Mouse (Mus musculus): ENCODE results near the gene Mocs3.

Mocs3 gene

DNA sequence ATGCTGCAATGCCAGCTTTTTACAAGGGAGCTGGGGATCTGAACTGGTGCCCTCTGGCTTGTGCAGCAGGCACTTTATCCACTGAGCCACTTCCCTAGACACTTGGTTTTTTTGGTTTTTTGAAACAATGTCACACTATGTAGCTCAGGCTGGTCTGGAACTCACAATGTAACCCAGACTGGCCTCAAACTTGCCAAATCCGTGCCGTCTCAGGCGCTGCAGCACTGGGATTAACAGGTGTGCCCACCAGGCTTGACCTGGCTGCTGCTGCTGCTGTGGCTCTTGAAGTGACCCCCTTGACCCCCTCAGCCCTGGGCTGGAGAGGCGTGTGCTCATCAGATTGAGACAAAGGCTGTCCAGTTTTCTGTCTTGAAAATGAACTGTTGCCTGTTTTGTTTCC lies 7.9 kb downstream of the Mocs3 start:
- no peak for DNase-seq (ENCODE audit: low read depth, low spot score)

DNA sequence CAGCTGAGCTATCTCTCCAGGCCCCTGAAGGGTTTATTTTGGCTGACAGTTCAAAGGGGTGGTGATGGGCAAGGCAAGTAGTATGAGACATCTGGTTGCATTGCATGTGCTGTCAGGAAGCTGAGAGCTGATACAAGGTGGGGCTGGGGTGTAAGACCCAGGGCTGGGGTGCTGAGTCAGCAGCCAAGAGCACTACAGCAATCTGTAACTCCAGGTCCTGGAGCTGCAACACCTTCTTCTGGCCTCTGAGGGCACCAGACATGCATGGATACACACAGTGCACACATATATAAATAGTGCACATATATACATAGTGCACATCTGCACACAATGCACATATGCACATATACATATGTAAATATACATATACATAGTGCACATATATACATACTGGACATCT lies 12.4 kb downstream of the Mocs3 start:
- DNase-seq (ENCODE audit: low read depth, low spot score), result no peak

DNA sequence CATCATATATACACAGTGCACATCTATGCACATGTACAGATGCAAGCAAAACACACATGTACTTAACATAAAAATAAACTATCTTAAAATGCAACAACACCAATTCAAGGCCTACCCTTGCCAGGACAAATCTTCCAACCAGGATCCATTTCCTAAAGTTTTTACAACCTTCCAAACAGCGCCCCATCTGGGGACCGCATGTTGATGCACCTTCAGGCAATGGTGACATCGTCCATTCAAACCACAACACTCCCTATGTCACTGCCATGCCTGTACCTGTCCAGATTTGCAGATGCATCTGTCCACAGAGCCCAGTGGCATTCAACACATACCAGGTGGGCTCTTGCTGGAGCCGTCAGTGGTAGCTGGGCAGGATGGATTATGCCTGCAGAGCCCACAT lies 12.9 kb downstream of the Mocs3 start:
- no peak for DNase-seq (ENCODE audit: low read depth, low spot score)

GRCm38 (mm10) chr2:168245571-168245970 lies 15.1 kb downstream of the Mocs3 start:
- DNase-seq (ENCODE audit: low read depth, low spot score), result no peak

DNA sequence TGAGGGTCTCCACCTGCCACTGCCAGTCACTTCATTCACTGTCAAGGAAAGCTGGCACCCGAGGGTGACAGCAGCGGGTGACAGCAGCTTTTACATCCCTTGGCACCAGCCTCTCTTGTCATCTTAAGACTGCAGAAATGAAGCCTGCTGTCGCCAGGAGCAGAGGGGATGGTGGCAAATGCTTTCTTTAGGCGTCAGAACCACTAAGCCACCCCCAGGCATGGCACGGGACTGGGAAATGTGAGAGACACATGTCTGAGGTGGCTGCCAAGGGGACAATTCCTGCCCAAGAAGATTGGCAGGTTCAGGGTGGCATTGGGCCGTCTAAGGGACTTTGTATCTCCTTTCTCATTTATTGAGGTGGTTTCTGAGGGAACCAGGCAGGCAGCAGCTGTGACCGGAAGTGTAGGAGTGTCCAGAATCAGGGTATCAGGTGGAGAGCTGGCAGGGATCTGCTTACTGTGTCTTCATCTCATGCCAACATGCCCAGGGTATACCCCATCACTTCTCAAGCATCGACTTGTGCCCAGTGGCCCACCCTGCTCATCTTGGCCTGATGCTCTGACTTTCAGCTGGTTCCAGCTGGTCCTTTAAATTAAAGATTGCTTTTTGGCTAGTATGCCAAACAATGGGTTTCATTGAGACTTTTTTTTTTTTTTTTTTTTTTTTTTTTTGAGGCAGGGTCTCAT lies 17.9 kb downstream of the Mocs3 start:
- no peak for DNase-seq (ENCODE audit: low read depth, low spot score)

- DNase-seq (ENCODE audit: low read depth, low spot score), result peak; percentile 61
Measured at GRCm38 (mm10) chr2:168248856-168249245, 18.4 kb downstream of the Mocs3 start.

DNA sequence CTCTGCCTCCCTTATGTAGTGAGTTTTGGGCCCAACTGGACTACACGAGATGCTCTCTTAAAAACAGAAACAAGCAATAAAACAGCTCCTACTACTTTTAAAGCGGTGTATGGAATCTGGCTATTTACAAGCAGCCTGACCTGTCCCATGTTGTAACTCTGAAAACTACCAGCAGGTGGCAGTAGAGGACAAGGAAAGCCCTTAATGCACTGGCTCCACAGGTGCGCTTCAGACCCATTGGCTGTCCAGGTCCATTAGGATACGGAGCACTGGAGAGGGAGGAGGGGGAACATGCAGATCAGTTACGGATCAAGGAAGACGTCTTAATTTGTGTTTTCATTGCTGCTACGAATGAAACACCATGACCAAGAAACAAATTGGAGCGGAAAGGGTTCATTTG lies 19.8 kb downstream of the Mocs3 start:
- DNase-seq (ENCODE audit: low read depth, low spot score), result peak; percentile 89

DNA sequence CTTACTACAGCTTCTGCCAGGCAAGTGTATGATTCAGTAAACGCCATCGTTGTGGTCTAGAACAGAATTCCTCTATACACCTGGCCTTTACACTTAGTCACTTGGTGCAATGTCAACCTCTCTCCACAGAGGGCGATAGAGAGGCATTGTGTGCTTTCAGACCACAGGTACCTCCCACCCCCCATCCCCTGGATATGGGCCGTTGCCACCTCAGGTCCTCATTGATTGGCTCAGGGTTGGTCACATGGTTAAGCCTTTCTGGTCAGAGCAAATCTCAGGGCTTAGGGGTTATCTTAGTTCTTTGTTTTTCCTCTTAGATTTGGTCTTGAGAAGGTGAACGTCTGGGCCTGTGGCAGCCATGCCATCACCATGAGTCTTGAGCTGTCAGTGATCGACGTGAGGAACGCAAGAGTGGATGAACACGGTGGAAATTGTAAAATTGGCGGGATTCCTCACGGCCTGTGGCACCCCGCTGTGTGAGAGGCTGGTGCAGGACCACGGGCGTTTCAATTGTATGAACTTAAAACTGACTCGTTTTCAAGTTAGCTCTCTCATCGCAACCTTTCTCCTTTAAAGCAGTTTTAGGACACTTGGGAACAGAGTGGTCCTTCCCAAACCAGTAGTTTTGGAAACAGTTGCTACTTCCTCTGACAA lies 22.3 kb downstream of the Mocs3 start:
- peak; percentile 75 for DNase-seq (ENCODE audit: low read depth, low spot score)

- no peak for DNase-seq (ENCODE audit: low read depth, low spot score)
Measured at GRCm38 (mm10) chr2:168253822-168254221, 23.4 kb downstream of the Mocs3 start.

DNA sequence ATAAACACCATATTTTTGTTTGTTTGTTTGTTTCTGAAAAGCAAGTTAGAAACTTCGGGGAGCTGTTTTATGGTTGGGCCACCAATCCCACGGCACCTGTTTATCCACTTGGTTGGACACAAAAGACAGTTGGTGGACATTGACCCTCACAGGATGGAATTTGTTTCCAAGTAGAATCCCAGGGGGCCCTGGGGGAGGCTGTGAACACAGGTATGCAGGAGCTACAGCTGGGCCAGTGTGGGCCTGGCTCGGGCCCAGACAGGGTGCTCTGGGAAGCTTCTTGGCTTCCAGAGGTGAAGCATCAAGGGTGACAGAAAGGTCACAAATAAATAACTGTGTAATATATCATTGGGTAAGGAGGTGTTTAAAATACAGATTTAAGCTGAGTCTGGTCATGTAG lies 26.1 kb downstream of the Mocs3 start:
- DNase-seq (ENCODE audit: low read depth, low spot score), result no peak

DNA sequence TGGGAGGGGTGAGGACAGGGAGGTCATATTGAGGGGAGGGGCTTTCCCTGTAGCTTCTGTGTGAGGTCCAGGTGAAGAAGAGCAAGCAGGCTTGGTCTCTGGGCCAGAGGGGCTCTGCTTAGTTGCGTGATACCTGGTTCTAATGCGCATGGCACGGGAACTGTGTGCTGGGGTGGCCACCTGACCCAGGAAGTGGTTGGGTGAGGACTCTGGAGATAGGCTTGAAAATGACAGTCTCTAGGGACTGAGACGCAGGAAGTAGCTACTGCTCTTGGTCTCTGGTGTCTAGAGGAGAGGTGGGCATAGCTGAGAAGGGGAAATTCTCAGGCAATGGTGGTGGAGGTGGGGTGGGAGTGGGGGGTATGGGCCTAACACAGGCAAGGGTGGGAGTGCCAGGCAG lies 26.8 kb downstream of the Mocs3 start:
- no peak for DNase-seq (ENCODE audit: low read depth, low spot score)

DNA sequence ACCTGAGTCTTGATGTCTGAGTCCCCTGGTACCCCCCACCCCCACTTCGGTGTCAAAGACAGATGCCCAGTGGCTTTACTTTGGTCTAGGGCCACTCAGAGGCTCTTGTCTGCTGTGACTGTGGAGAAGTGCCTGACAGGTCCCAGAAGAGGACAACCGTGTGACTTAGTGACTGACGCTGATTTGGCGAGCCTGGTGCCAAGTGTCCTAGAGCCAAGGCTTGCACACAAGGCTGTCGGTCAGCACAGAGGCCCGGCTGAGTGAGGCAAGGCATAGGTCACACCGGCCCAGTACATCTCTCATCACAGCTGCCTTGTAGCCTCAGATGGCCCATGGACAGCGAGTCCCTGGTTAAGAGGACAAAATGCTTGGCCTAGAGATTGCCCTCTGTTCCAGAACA lies 28.6 kb downstream of the Mocs3 start:
- no peak for DNase-seq (ENCODE audit: low read depth, low spot score)

DNA sequence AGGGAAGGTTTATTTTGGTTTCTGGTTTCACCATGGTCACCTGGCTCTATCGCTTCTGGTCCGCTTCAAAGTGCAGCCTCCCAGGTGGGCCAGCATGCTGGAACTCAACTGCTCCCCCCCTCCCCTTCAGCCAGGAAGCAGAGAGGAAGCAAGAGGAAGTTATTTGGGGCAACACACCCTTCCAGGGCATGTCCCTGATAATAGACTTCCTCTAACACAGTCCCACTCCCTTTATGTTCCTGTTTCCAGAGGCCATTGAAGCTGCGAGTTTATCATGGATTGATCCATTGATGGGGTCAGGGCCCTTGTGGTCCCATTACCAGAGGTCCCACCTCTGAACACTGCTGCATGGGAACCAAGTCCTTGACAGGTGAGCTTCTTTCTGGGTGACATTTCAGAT lies 29.7 kb downstream of the Mocs3 start:
- no peak for DNase-seq (ENCODE audit: low read depth, low spot score)

DNA sequence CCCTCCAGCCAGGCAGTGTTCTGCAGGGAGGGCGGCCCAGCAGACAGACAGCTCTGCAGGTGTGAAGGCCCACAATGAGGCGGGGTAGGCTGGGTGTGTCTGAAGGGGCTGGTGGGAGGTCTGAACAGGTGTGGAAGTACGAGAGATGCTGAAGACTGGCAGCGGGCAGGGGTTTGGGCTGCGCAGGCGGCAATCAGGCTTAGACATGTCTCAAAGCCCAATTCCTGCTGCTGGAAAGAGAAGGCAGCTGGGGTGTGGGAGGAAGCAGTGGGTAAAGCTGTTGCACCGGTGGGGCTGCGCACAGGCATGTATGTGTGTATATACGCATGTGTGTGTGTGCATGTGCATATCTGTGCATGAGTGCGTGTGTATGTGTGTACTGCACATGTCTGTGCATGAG lies 30.5 kb downstream of the Mocs3 start:
- no peak for DNase-seq (ENCODE audit: low read depth, low spot score)

GRCm38 (mm10) chr2:168268033-168268432 lies 37.6 kb downstream of the Mocs3 start:
- DNase-seq (ENCODE audit: low read depth, low spot score), result peak; percentile 27

- no peak for DNase-seq (ENCODE audit: low read depth, low spot score)
Measured at GRCm38 (mm10) chr2:168273387-168273786, 43.0 kb downstream of the Mocs3 start.

GRCm38 (mm10) chr2:168274374-168274935 lies 44.0 kb downstream of the Mocs3 start:
- DNase-seq (ENCODE audit: low read depth, low spot score), result peak; percentile 72

GRCm38 (mm10) chr2:168280729-168281581 lies 50.5 kb downstream of the Mocs3 start:
- peak; percentile 12 for DNase-seq (ENCODE audit: low read depth, low spot score)

GRCm38 (mm10) chr2:168281582-168281981 lies 51.2 kb downstream of the Mocs3 start, which contains the start of gene Kcng1:
TSS of gene Kcng1 (minus strand) at chr2:168281736.
- DNase-seq (ENCODE audit: low read depth, low spot score), result no peak

All from CD4-positive, CD25-positive, alpha-beta regulatory T cell, adult 2 months (primary cell).